Mouse (Mus musculus): ENCODE data around the gene Snta1.

Gene Snta1

GRCm38 (mm10) chr2:154407643-154408445, at the start of gene Snta1:
Snta1 (minus strand) TSS chr2:154408099.
- peaks cover 23% of the 10 kb centered on the region for H3K36me3 ChIP-seq (ENCODE audit: insufficient read depth, low read length)
- H3K27me3 ChIP-seq (ENCODE audit: insufficient read depth, low read length) = no peaks in the 10 kb centered on the region
- no peak for TF ChIP-seq CTCF (conservative IDR thresholded peaks at IDR 0.05; ENCODE audit: low read length)
- no peak for TF ChIP-seq NANOG (IDR thresholded peaks at IDR 0.05; ENCODE audit: borderline replicate concordance, low read length)
- no peak for TF ChIP-seq POU5F1 (IDR thresholded peaks at IDR 0.05; ENCODE audit: borderline replicate concordance, low read length)
- H3K9me3 ChIP-seq (ENCODE audit: low read length) = peaks cover 16% of the 10 kb centered on the region
- peaks cover 8% of the 10 kb centered on the region for H3K4me1 ChIP-seq (replicated peaks; ENCODE audit: low read depth, low read length)
- H3K4me3 ChIP-seq (replicated peaks; ENCODE audit: low read length) = peak within 1 kb of the TSS; percentile 87

GRCm38 (mm10) chr2:154456621-154457020, 48.7 kb upstream of the Snta1 start:
- Histone ChIP-seq H3K36me3 (ENCODE audit: insufficient read depth, low read length) (peaks cover 44% of the 10 kb centered on the region), H3K27me3 (ENCODE audit: insufficient read depth, low read length) (no peaks in the 10 kb centered on the region), H3K9me3 (ENCODE audit: low read length) (no peaks in the 10 kb centered on the region), H3K4me3 (replicated peaks; ENCODE audit: low read length) (no peak overlapping the region), H3K4me1 (replicated peaks; ENCODE audit: low read depth, low read length) (peaks cover 86% of the 10 kb centered on the region)
- TF ChIP-seq CTCF (conservative IDR thresholded peaks at IDR 0.05; ENCODE audit: low read length) (no peak), POU5F1 (IDR thresholded peaks at IDR 0.05; ENCODE audit: borderline replicate concordance, low read length) (no peak), NANOG (IDR thresholded peaks at IDR 0.05; ENCODE audit: borderline replicate concordance, low read length) (no peak)

GRCm38 (mm10) chr2:154455776-154456175, 47.9 kb upstream of the Snta1 start:
- Histone ChIP-seq H3K4me3 (replicated peaks; ENCODE audit: low read length) (no peak overlapping the region), H3K27me3 (ENCODE audit: insufficient read depth, low read length) (no peaks in the 10 kb centered on the region), H3K9me3 (ENCODE audit: low read length) (no peaks in the 10 kb centered on the region), H3K4me1 (replicated peaks; ENCODE audit: low read depth, low read length) (peaks cover 86% of the 10 kb centered on the region), H3K36me3 (ENCODE audit: insufficient read depth, low read length) (peaks cover 40% of the 10 kb centered on the region)
- TF ChIP-seq CTCF (conservative IDR thresholded peaks at IDR 0.05; ENCODE audit: low read length) = no peak
- TF ChIP-seq POU5F1 (IDR thresholded peaks at IDR 0.05; ENCODE audit: borderline replicate concordance, low read length) = no peak
- no peak for TF ChIP-seq NANOG (IDR thresholded peaks at IDR 0.05; ENCODE audit: borderline replicate concordance, low read length)

- H3K4me3 ChIP-seq (replicated peaks; ENCODE audit: low read length) = no peak overlapping the region
- peaks cover 46% of the 10 kb centered on the region for H3K36me3 ChIP-seq (ENCODE audit: insufficient read depth, low read length)
- no peaks in the 10 kb centered on the region for H3K9me3 ChIP-seq (ENCODE audit: low read length)
- H3K4me1 ChIP-seq (replicated peaks; ENCODE audit: low read depth, low read length) = peaks cover 90% of the 10 kb centered on the region
- no peaks in the 10 kb centered on the region for H3K27me3 ChIP-seq (ENCODE audit: insufficient read depth, low read length)
- no peak for TF ChIP-seq NANOG (IDR thresholded peaks at IDR 0.05; ENCODE audit: borderline replicate concordance, low read length)
- no peak for TF ChIP-seq POU5F1 (IDR thresholded peaks at IDR 0.05; ENCODE audit: borderline replicate concordance, low read length)
- no peak for TF ChIP-seq CTCF (conservative IDR thresholded peaks at IDR 0.05; ENCODE audit: low read length)
Measured at GRCm38 (mm10) chr2:154454605-154455004, 46.7 kb upstream of the Snta1 start.

- Histone ChIP-seq H3K4me1 (replicated peaks; ENCODE audit: low read depth, low read length) (peaks cover 90% of the 10 kb centered on the region), H3K4me3 (replicated peaks; ENCODE audit: low read length) (no peak overlapping the region), H3K9me3 (ENCODE audit: low read length) (no peaks in the 10 kb centered on the region), H3K27me3 (ENCODE audit: insufficient read depth, low read length) (no peaks in the 10 kb centered on the region), H3K36me3 (ENCODE audit: insufficient read depth, low read length) (peaks cover 46% of the 10 kb centered on the region)
- TF ChIP-seq NANOG (IDR thresholded peaks at IDR 0.05; ENCODE audit: borderline replicate concordance, low read length) (no peak), CTCF (conservative IDR thresholded peaks at IDR 0.05; ENCODE audit: low read length) (no peak), POU5F1 (IDR thresholded peaks at IDR 0.05; ENCODE audit: borderline replicate concordance, low read length) (no peak)
Measured at GRCm38 (mm10) chr2:154454099-154454498, 46.2 kb upstream of the Snta1 start.

GRCm38 (mm10) chr2:154452951-154453350, 45.1 kb upstream of the Snta1 start:
- peaks cover 92% of the 10 kb centered on the region for H3K4me1 ChIP-seq (replicated peaks; ENCODE audit: low read depth, low read length)
- no peaks in the 10 kb centered on the region for H3K27me3 ChIP-seq (ENCODE audit: insufficient read depth, low read length)
- H3K36me3 ChIP-seq (ENCODE audit: insufficient read depth, low read length) = peaks cover 50% of the 10 kb centered on the region
- H3K9me3 ChIP-seq (ENCODE audit: low read length) = no peaks in the 10 kb centered on the region
- no peak overlapping the region for H3K4me3 ChIP-seq (replicated peaks; ENCODE audit: low read length)
- no peak for TF ChIP-seq POU5F1 (IDR thresholded peaks at IDR 0.05; ENCODE audit: borderline replicate concordance, low read length)
- peak; percentile 35 for TF ChIP-seq CTCF (conservative IDR thresholded peaks at IDR 0.05; ENCODE audit: low read length)

GRCm38 (mm10) chr2:154448633-154449032, 40.7 kb upstream of the Snta1 start:
- Histone ChIP-seq H3K9me3 (ENCODE audit: low read length) (no peaks in the 10 kb centered on the region), H3K4me3 (replicated peaks; ENCODE audit: low read length) (no peak overlapping the region)
- no peak for TF ChIP-seq CTCF (conservative IDR thresholded peaks at IDR 0.05; ENCODE audit: low read length)
- no peak for TF ChIP-seq NANOG (IDR thresholded peaks at IDR 0.05; ENCODE audit: borderline replicate concordance, low read length)
- TF ChIP-seq POU5F1 (IDR thresholded peaks at IDR 0.05; ENCODE audit: borderline replicate concordance, low read length) = no peak

GRCm38 (mm10) chr2:154447821-154448220, 39.9 kb upstream of the Snta1 start:
- TF ChIP-seq POU5F1 (IDR thresholded peaks at IDR 0.05; ENCODE audit: borderline replicate concordance, low read length) (no peak), NANOG (IDR thresholded peaks at IDR 0.05; ENCODE audit: borderline replicate concordance, low read length) (no peak), CTCF (conservative IDR thresholded peaks at IDR 0.05; ENCODE audit: low read length) (no peak; the same call in 1 of the 2 replicates)
- no peak overlapping the region for H3K4me3 ChIP-seq (replicated peaks; ENCODE audit: low read length)
- peaks cover 91% of the 10 kb centered on the region for H3K4me1 ChIP-seq (replicated peaks; ENCODE audit: low read depth, low read length)
- peaks cover 57% of the 10 kb centered on the region for H3K36me3 ChIP-seq (ENCODE audit: insufficient read depth, low read length)
- no peaks in the 10 kb centered on the region for H3K9me3 ChIP-seq (ENCODE audit: low read length)
- no peaks in the 10 kb centered on the region for H3K27me3 ChIP-seq (ENCODE audit: insufficient read depth, low read length)

More at GRCm38 (mm10) chr2:154448633-154449032, 40.7 kb upstream of the Snta1 start:
- no peaks in the 10 kb centered on the region for H3K27me3 ChIP-seq (ENCODE audit: insufficient read depth, low read length)
- peaks cover 56% of the 10 kb centered on the region for H3K36me3 ChIP-seq (ENCODE audit: insufficient read depth, low read length)
- H3K4me1 ChIP-seq (replicated peaks; ENCODE audit: low read depth, low read length) = peaks cover 92% of the 10 kb centered on the region

Measured in E14TG2a.4 (cell line).